Mouse (Mus musculus): ENCODE data around the gene Gbx1. TPM values are rescaled to one million over a fixed set of nuclear protein-coding genes. Genes with fewer than 3 reads are reported as not detected.

Gbx1 gene
- total RNA-seq, 4 experiments from 2014 or later = not detected

GRCm38 (mm10) chr5:24481647-24482046 is 45.4 kb downstream of the Gbx1 start:
- peak in 1 of 2 experiments; percentile 65 for DNase-seq (ENCODE audit: low spot score in 2 of 2)

DNA sequence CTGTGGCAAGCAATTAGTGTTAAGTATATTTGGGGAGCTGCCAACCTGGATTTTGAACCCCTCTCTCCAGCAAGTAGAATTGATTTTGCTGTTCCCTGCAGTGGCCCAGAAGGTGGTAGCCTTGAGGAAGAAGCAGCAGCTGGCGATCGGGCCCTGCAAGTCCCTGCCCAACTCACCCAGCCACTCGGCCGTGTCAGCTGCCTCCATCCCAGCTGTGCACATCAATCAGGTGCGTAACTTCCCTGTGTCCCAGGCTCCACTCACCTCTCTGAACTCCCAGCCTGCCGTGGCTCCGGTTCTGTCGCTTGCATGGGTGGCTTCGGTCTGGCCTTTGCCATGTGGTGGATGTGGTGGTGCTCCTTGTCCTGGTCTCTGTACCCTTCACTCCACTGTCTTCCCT is 49.1 kb downstream of the Gbx1 start:
- no peak for DNase-seq (ENCODE audit: low spot score in 2 of 2)

- no peak for DNase-seq (ENCODE audit: low spot score in 2 of 2)
These were observed 51.3 kb downstream of the Gbx1 start for GRCm38 (mm10) chr5:24475476-24476241.

DNA sequence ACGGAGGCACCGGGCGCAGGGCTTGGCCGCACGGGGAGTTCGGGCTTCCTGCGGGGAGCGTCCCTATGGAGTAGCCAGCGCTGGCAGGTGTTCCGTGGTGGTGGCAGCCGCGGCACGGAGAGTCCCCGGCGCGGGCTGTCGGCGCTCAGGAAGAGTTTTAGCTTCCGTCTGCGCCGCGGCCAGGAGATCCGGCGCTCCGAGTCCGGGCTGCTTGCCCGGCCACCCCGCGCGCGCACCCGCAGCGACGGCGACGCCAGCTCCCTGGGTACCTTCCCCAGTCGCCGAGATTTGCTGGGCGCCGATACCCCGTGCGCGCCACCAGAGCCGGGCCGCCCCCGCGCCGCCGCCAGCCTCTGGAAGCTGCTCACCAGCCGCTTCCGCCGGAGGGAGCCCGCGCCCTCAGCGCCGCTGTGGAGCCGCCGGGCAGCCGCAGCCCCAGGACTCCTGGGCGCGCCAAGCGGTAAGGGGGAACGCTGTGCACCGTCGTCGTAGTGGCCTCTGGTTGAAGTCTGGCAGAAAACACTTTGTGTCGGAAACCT is 52.2 kb downstream of the Gbx1 start:
- peak in 1 of 2 experiments; percentile 63 for DNase-seq (ENCODE audit: low spot score in 2 of 2)

DNA sequence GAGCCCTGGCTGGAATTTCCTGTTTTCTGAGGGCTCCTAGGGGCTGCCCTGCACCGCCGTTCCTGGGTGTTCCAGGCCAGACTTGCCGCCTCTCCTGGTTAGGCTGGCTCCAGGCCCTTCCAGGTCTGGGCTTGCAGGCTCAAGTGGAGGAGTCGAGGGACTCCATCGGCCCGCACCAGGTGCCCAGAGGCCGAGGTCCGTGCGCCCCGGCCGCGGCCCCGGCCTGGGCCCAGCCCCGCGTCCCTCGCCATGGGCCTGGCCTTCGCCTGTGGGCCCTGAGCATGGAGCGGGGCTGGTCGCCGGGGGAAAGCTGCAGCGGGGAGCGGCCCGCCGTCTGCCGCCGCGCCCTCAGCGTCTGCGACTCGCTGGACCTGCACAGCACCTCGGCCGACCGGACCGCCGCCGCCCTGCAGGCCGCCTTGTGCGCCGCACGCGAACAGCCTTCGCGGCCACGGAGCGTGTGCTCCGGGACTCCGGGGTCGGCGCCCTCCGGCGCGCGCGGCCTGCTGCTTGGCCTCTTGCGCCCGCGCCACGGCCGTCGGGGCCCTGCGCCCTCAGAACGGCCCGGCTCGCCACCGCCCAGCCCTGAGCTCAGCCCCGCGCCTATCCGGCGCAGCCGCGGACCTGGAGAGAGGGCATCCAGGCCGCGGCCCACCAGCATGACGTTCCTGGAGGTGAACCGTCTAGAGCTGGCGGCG is 52.8 kb downstream of the Gbx1 start:
- DNase-seq (ENCODE audit: low spot score in 2 of 2) = no peak

DNA sequence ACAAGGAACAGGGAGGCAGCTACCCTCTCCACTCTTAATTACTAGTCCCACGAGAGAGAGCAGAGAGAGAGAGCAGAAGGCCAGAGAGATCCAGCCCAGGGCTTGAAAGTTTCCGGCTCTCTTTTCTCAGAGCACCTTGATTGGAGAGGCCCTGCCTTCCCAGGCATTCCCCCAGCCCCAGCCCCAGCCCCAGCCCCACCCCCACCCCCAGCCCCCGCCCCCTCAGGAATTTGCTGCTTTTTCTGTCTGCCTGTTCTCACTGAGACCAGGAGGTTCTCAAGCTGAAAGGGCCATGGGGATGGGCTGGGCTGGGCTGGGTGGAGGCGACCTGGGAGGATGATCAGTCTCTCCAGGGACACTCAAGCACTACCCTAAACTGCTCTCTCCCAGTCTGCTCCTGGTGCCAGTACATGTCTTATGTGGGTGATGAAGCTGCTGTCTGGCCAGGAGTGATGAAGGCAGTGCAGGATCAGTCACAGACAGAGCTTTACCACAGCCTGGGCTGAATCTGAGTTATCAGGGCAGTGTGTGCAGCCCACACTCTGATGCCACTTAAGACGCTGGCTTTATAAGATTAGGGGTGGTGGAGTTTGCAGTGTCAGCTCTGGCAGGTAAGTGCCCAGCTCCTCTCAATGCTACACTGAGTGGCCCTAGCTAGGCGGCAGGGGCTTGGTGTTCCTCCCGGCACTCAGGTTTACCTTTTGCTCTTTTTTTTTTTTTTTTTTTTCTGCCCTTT is 54.0 kb downstream of the Gbx1 start:
- DNase-seq (ENCODE audit: low spot score in 2 of 2) = no peak

GRCm38 (mm10) chr5:24470600-24470999 is 56.4 kb downstream of the Gbx1 start:
- peak in 1 of 2 experiments; percentile 71 for DNase-seq (ENCODE audit: low spot score in 2 of 2)

DNA sequence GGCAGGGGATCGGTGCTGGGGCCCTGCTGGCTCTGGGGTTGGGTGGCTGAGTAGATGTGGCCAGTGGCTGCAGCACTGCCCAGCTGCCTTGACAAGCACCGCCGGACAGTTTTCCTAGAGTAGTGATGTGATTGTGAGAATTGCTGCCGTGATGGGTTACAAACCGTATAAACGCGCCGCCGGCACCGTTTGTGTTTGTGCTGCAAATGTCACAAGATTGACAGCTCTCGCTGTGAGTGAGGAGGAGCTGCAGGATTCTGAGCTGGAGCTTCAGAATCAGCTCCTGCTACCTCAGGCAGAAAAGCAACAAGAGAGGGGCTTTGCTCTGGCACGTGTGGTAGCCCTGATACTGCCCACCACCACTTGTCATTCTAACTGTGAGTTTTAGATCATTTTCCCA is 60.2 kb downstream of the Gbx1 start:
- DNase-seq (ENCODE audit: low spot score in 2 of 2) = no peak

- DNase-seq (ENCODE audit: low spot score in 2 of 2) = no peak
These were observed 71.4 kb downstream of the Gbx1 start for GRCm38 (mm10) chr5:24455613-24456012.

- DNase-seq (ENCODE audit: low spot score in 2 of 2) = no peak
These were observed 71.9 kb downstream of the Gbx1 start for GRCm38 (mm10) chr5:24455076-24455475.

- DNase-seq (ENCODE audit: low spot score in 2 of 2) = no peak
These were observed 73.1 kb downstream of the Gbx1 start for GRCm38 (mm10) chr5:24453985-24454303.

GRCm38 (mm10) chr5:24453283-24453984 is 73.6 kb downstream of the Gbx1 start:
- DNase-seq (ENCODE audit: low spot score in 2 of 2) = no peak

Other genes with a start within 250 kb of the Gbx1 start
- gene Kcnh2, start 175.6 kb downstream of the Gbx1 start, total RNA-seq (2022) = 10 to 100 TPM; 20.4 to 26.8 (median 21.9) TPM
- gene Nos3, start 162.4 kb downstream of the Gbx1 start, total RNA-seq (2022) = 1 to 10 TPM; 6.6 to 9.0 (median 7.6) TPM
- gene Atg9b, start 135.1 kb downstream of the Gbx1 start, total RNA-seq (2022) = 1 to 10 TPM; 3.0 to 5.2 (median 4.0) TPM
- gene Abcb8, start 133.5 kb downstream of the Gbx1 start, total RNA-seq (2022) = 10 to 100 TPM; 51.9 to 59.2 (median 56.8) TPM
- gene Asic3, start 113.8 kb downstream of the Gbx1 start, total RNA-seq (2022) = under 1 TPM in 3 of 4 experiments, not detected in 1; 0.43 to 0.48 (median 0.45) TPM
- 100 to 1,000 TPM; 120 to 139 (median 128) TPM for gene Cdk5, start 103.7 kb downstream of the Gbx1 start, total RNA-seq (2022)
- 10 to 100 TPM; 28.8 to 38.8 (median 33.5) TPM for gene Slc4a2, start 103.4 kb downstream of the Gbx1 start, total RNA-seq (2022)
- 100 to 1,000 TPM; 131 to 154 (median 134) TPM for gene Fastk, start 81.9 kb downstream of the Gbx1 start, total RNA-seq (2022)
- 10 to 100 TPM; 19.0 to 23.5 (median 19.7) TPM for gene Tmub1, start 79.3 kb downstream of the Gbx1 start, total RNA-seq (2022)
- gene Agap3, start 75.0 kb downstream of the Gbx1 start, total RNA-seq (2022) = 100 to 1,000 TPM; 563 to 611 (median 584) TPM
- 1 to 10 TPM in 2 of 4 experiments, under 1 TPM in 2; 0.19 to 5.8 (median 3.0) TPM for gene Asb10, start 13.8 kb upstream of the Gbx1 start, total RNA-seq (2022)
- under 1 TPM in 1 of 4 experiments, not detected in 3; 0.36 TPM for gene 4931409K22Rik, start 29.6 kb upstream of the Gbx1 start, total RNA-seq (2022)
- gene Abcf2, start 50.3 kb upstream of the Gbx1 start, total RNA-seq (2022) = 10 to 100 TPM; 75.3 to 86.0 (median 78.3) TPM
- 10 to 100 TPM; 68.4 to 78.7 (median 75.5) TPM for gene Chpf2, start 59.5 kb upstream of the Gbx1 start, total RNA-seq (2022)
- 10 to 100 TPM; 85.5 to 92.0 (median 89.1) TPM for gene Smarcd3, start 97.2 kb upstream of the Gbx1 start, total RNA-seq (2022)
- 10 to 100 TPM; 68.8 to 75.2 (median 73.1) TPM for gene Nub1, start 158.3 kb upstream of the Gbx1 start, total RNA-seq (2022)
- 1 to 10 TPM in 2 of 4 experiments, under 1 TPM in 2; 0.37 to 1.2 (median 1.00) TPM for gene Wdr86, start 203.5 kb upstream of the Gbx1 start, total RNA-seq (2022)
- gene Crygn, start 230.8 kb upstream of the Gbx1 start, total RNA-seq (2022) = 1 to 10 TPM in 2 of 4 experiments, under 1 TPM in 1, not detected in 1; 0.52 to 2.1 (median 1.3) TPM

Measured in layer of hippocampus, adult 8-10 months (tissue).